Mouse (Mus musculus): Measurements from ENCODE around the gene Cacna2d4.

- TF ChIP-seq CTCF (IDR thresholded peaks at IDR 0.05; ENCODE audit: low read depth), result no peak
- TF ChIP-seq EP300 (IDR thresholded peaks at IDR 0.05; ENCODE audit: low read depth), result no peak
Measured at GRCm38 (mm10) chr6:119191478-119191877, 44.8 kb upstream of the Cacna2d4 start.

All from liver, embryonic 14.5 days (tissue).